Mouse (Mus musculus): ENCODE results near the gene Parp3. TPM values are rescaled to one million over a fixed set of nuclear protein-coding genes. Genes with fewer than 3 reads are reported as not detected.

Parp3 gene
- polyA plus RNA-seq, 1 experiment from 2014 or later: 0.86 TPM

Other genes with a start within 250 kb of the Parp3 start
- gene Alas1, start 228.3 kb downstream of the Parp3 start, polyA plus RNA-seq (2015; fragmentation: Nextera tagmentation; extraction: Ambion mirVana): 105 and 107 TPM in 2 replicates
- 7.0 and 13.3 TPM in 2 replicates for gene Poc1a, start 195.9 kb downstream of the Parp3 start, polyA plus RNA-seq (2015; fragmentation: Nextera tagmentation; extraction: Ambion mirVana)
- gene Dusp7, start 108.3 kb downstream of the Parp3 start, polyA plus RNA-seq (2015; fragmentation: Nextera tagmentation; extraction: Ambion mirVana): 13.9 and 16.4 TPM in 2 replicates
- gene Rpl29, start 47.5 kb downstream of the Parp3 start, polyA plus RNA-seq (2015; fragmentation: Nextera tagmentation; extraction: Ambion mirVana): 656 and 712 TPM in 2 replicates
- 20.5 and 24.9 TPM in 2 replicates for gene Acy1, start 38.6 kb downstream of the Parp3 start, polyA plus RNA-seq (2015; fragmentation: Nextera tagmentation; extraction: Ambion mirVana)
- 10.0 and 13.6 TPM in 2 replicates for gene Abhd14b, start 29.5 kb downstream of the Parp3 start, polyA plus RNA-seq (2015; fragmentation: Nextera tagmentation; extraction: Ambion mirVana)
- 73.2 and 77.0 TPM in 2 replicates for gene Abhd14a, start 29.3 kb downstream of the Parp3 start, polyA plus RNA-seq (2015; fragmentation: Nextera tagmentation; extraction: Ambion mirVana)
- 185 and 222 TPM in 2 replicates for gene Pcbp4, start 23.7 kb downstream of the Parp3 start, polyA plus RNA-seq (2015; fragmentation: Nextera tagmentation; extraction: Ambion mirVana)
- gene Gpr62, start 11.0 kb downstream of the Parp3 start, polyA plus RNA-seq (2015; fragmentation: Nextera tagmentation; extraction: Ambion mirVana): 1.1 and 1.4 TPM in 2 replicates
- 46.4 and 47.8 TPM in 2 replicates for gene Rrp9, start 986 bp downstream of the Parp3 start, polyA plus RNA-seq (2015; fragmentation: Nextera tagmentation; extraction: Ambion mirVana)
- gene Iqcf1, start 23.0 kb upstream of the Parp3 start, polyA plus RNA-seq (2015; fragmentation: Nextera tagmentation; extraction: Ambion mirVana): not detected in 2 replicates
- not detected in 2 replicates for gene Iqcf5, start 37.6 kb upstream of the Parp3 start, polyA plus RNA-seq (2015; fragmentation: Nextera tagmentation; extraction: Ambion mirVana)
- gene Iqcf3, start 84.7 kb upstream of the Parp3 start, polyA plus RNA-seq (2015; fragmentation: Nextera tagmentation; extraction: Ambion mirVana): not detected in 2 replicates
- not detected in 2 replicates for gene Iqcf4, start 94.0 kb upstream of the Parp3 start, polyA plus RNA-seq (2015; fragmentation: Nextera tagmentation; extraction: Ambion mirVana)
- not detected in 2 replicates for gene Iqcf6, start 149.6 kb upstream of the Parp3 start, polyA plus RNA-seq (2015; fragmentation: Nextera tagmentation; extraction: Ambion mirVana)
- 4.9 and 6.4 TPM in 2 replicates for gene Grm2, start 179.1 kb upstream of the Parp3 start, polyA plus RNA-seq (2015; fragmentation: Nextera tagmentation; extraction: Ambion mirVana)
- 72.2 and 83.3 TPM in 2 replicates for gene Tex264, start 209.0 kb upstream of the Parp3 start, polyA plus RNA-seq (2015; fragmentation: Nextera tagmentation; extraction: Ambion mirVana)

Measured in neural tube, embryonic 15.5 days (tissue).